Mouse (Mus musculus): Measurements from ENCODE around the gene Popdc2.

Popdc2 gene

DNA sequence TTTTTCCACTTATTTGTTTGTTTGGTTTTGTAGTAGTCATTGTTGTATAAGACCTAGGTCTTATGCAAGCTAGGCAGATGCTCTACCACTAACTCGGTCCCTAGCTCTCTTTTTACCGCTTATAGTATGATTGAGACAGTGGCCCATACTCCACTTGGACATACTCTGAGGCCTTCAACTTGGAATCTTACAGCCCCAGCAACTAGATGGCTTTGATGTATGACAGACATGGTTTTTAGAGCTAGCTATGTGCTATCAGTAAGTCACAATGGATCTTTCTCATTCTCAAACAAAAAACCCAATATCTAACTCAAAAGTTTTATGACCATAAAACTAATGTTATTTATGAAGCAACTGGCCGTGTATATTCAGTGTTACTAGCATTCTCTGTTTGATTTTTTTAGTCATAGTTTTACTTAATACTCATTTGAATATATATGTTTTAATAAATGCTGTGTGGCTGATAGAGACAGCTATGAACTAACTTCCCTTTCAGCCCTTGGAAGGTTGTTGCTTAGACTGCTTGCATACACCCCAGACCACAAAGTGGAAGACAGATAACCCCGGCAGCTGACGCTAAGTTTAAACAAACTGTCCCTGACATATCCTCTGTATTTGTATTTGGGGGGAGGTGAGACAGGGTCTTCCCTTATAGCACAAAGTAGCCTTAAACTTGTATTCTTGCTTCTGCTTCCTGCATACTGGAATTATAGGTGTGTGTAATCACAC is 7.7 kb upstream of the Popdc2 start:
- no peak for ATAC-seq (ENCODE audit: low TSS enrichment)

- no peak for ATAC-seq (ENCODE audit: low TSS enrichment)
Observed at GRCm38 (mm10) chr16:38358256-38358812, 3.7 kb upstream of the Popdc2 start.

- ATAC-seq (ENCODE audit: low TSS enrichment) = no peak
Observed at GRCm38 (mm10) chr16:38359241-38359640, 2.8 kb upstream of the Popdc2 start.

DNA sequence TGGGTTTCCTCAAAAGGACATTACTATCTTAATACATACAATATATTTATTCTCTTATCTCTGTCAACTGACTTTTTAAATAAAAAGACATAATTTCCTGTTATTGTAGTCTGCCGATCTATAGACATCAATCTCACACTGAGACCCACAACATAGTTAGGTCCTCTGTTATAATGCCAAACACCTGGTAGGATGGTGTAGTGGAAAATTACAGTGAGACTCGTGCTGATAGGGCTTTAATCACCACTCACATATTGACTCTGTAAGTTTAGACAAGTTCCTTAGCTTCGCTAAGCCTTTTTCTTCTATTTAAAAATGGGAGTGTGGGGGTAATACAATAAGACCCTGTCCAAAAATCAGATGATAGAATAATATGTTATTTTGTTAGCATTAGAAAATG is 2.2 kb upstream of the Popdc2 start:
- ATAC-seq (ENCODE audit: low TSS enrichment) = no peak

DNA sequence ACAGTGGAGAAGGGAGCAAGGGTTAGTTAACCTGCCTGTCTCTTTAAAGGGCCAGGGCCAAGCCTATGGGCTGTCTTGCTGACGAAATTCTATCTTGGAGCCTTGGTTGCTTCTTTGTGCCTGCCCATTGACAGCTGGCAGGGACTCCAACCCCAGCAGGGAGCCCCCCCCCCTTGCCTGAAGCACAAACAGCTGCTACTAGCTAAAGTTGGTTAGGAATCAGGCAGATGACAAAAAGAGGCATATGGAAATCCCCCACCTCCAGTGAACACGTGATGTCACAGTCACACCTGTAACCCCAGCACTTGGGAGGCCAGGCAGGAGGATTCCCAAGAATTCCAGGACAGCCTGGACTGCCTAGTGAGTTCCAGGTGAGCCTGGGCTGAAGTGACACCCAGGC is 1.7 kb upstream of the Popdc2 start:
- no peak for ATAC-seq (ENCODE audit: low TSS enrichment)

DNA sequence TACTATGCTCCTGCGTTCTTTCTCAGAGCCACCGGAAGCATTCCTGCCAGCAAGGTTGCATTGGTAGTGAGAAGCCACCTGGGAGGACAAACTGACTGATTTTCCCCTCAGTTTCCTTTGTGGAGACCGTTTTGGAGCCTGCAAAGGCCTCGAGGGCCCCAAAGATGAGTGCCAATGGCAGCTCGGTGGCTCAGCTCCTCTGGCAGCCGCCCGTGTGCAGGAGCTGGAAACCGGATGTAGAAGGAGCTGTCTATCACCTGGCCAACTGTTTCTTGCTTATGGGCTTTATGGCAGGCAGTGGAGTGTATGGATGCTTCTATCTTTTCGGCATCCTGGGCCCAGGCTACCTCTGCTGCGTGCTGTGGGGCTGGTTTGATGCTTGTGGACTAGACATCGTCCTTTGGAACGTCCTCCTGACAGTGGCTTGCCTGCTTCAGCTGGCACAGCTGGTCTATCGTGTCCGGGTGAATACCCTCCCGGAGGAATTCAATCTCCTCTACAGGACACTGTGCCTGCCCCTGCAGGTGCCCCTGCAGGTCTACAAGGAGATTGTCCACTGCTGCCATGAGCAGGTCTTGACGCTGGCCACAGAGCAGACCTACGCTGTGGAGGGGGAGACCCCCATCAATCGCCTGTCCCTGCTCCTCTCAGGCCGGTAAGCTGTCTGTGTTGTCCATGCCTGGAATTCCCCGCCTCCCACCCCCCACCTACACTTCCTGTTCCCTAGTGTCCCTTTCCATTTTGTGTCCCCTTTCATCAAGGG is 665 bp downstream of the Popdc2 start:
- no peak for ATAC-seq (ENCODE audit: low TSS enrichment)

GRCm38 (mm10) chr16:38363256-38363595 is 1.2 kb downstream of the Popdc2 start:
- ATAC-seq (ENCODE audit: low TSS enrichment) = no peak

DNA sequence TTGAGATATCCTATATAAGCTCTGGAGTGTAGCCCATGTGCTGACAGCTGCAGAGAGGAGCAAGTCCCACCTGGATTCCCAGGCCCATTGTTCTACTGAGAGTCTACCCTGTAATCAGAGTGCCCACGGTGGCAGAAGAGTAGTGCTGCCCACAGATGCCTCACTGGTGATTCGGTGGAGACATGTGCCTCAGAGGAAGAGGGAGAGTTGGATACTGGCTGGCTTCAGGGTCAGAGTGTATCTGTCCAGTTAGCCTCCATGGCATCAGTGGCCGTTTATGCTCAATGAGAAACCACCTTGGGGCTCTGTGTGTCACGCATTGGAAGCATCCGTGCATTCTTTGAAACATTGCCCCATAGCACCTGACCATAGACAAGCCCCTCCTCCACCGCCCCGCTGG is 1.6 kb downstream of the Popdc2 start:
- ATAC-seq (ENCODE audit: low TSS enrichment) = no peak

- peak; percentile 51 for ATAC-seq (ENCODE audit: low TSS enrichment)
Observed at GRCm38 (mm10) chr16:38365390-38365789, 3.4 kb downstream of the Popdc2 start.

GRCm38 (mm10) chr16:38366231-38366630 is 4.2 kb downstream of the Popdc2 start:
- ATAC-seq (ENCODE audit: low TSS enrichment) = peak; percentile 58

DNA sequence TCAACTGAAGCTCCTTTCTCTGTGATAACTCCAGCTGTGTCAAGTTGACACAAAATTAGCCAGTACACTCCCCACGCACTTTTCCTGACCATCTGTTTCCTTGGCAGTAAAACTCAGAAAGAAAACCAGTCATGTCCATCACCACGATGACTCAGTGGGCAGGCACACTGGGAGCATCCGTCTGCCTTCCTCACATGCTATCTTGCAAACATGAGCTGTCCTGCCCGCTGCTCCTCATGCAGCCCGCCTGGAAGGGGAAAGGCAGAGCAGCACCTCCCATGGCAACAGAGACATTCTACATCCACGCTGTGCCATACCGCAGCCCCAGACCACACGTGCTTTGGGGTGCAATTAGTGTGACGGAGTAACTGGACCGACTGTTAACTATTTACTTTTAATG is 6.3 kb downstream of the Popdc2 start:
- ATAC-seq (ENCODE audit: low TSS enrichment) = peak; percentile 97

- ATAC-seq (ENCODE audit: low TSS enrichment) = no peak
Observed at GRCm38 (mm10) chr16:38369000-38369399, 7.0 kb downstream of the Popdc2 start.

- ATAC-seq (ENCODE audit: low TSS enrichment) = no peak
Observed at GRCm38 (mm10) chr16:38369431-38369830, 7.4 kb downstream of the Popdc2 start.

DNA sequence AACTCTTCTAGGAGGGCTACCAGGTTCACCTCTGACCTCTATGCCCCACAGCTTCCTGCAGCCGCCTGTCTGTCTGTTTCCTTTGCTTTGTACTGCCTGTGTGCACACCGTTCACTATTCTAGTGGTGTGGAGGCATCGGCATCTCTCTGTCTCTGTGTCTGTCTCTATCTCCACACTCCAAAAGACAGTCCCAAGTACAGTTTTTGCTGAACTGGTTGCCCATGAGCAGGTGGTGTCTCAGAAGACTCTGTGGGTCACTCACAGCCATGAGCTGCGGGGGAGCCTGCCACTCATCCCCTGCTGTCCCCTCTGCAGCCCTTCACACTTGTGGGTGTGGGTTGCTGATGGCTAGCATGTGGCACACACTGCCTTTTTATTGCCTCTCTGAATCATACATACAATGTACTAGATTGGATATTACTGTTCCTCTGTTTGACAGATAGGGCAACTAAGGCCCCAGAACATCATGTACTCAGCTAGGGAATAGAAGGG is 8.0 kb downstream of the Popdc2 start:
- no peak for ATAC-seq (ENCODE audit: low TSS enrichment)

DNA sequence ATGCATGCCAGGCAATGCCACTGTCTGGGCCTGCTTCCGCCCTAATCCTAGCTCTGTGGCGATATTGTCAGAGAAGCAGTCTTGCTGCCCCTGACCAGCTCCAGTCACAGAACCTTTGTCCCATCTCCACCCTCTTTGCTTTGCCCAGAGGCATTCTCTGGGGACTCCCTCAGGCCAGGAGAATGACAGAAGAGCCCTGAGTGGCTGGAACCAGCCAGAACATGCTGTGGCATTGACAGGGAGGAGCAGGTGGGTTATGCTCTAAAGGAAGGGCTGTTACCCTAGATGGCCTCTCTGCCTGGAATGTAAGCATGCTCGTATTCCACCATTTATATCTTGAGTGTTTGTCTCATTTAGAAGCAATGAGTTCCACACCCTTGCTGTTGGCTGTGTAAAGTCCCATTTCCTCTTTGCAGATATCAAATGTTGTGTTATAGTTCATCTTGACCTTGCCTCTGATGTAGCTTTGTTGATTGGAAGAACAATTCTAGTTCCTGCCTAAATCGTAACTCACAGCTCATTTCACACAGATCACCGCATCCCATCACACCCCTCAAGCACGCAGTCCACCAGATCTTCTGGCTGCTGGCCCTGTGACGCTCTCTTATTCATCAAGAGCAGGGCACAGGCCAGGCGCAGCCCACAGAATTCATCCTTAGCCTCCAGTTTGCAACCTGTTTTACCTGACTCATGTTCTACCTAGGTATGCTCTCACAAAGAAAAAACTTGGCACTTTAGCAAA is 8.8 kb downstream of the Popdc2 start:
- no peak for ATAC-seq (ENCODE audit: low TSS enrichment)

DNA sequence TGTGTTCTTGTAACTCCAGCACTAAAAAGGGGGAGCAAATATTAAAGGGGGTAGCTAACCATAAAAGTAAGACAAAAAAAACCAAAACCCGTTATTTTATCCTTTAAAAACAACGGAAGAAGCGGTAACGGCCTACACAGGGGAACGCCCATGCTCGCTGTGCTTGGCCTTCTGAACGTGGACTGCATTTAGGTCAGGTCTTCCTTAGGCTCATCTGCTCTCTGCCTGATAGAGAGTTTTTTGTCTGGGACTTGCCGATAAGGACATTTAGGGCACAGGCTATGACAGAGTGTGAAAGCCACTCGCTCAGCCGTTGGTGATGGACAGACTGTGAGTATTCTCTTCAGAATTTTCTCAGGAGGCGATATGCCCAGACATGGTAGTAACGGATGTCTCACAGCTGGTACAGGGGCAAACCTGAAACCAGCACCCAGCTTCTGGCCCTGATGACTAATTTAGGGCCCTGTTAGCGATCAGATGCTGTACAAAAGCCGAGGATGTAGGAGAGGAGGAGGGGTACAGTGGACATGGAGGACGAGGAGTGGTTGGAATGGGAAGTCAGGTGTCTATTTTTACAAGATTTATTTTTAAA is 9.8 kb downstream of the Popdc2 start:
- ATAC-seq (ENCODE audit: low TSS enrichment) = no peak

DNA sequence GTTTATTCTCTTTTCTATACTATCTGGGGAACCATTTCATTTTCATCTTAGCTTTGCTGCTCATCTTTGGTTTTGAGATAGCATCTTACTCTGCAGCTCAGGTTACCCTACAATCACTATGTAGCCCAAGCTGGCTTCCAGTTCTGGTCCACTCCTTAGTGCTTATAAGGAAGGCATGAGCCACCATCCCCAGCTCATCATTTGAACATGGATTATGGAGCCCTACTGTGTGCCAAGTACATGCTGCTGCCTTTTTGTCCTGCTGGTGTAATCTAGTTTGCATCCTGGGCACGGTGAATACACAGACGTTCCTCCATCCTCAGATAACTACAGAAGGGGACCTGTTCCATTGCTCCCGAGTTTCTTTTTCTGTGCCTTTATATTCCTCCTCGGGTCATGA is 10.9 kb downstream of the Popdc2 start:
- no peak for ATAC-seq (ENCODE audit: low TSS enrichment)

DNA sequence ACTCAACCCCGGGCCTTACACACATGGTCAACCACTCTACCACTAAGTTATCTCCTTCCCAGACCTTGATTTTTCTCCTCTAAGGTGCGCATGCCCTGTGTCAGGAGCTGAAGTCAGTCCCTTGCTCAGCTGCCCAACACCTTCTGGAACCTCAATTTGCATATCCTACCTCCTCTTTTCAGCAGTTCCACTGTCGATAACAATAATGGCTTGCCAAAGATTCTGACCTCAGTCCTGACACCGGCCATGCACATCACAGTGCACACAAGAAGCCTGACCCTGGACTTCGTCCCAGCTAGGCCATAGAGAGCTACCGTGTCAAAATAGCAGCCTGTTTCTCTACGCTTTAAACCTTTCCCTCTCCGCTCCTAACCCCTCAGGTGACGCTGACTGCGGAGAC is 11.4 kb downstream of the Popdc2 start:
- no peak for ATAC-seq (ENCODE audit: low TSS enrichment)

DNA sequence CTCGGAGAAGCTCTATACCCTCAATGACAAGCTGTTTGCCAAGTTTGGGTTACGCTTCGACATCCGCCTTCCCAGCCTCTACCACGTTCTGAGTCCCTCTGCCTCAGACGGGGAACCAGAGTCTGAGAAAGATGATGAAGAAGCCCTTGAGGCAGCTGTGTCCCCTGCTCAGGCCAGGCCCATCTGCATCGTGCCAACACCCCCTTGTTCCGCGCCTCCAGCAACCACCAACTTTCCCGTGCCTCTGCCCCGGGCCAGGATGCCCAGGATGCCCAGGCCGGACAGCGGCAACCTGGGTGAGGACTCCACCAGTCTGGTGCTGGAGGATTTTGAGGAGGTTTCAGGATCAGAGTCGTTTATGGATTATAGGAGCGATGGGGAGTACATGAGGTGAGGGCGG is 11.9 kb downstream of the Popdc2 start:
- no peak for ATAC-seq (ENCODE audit: low TSS enrichment)

- ATAC-seq (ENCODE audit: low TSS enrichment) = no peak
Observed at GRCm38 (mm10) chr16:38374379-38375140, 12.6 kb downstream of the Popdc2 start.

DNA sequence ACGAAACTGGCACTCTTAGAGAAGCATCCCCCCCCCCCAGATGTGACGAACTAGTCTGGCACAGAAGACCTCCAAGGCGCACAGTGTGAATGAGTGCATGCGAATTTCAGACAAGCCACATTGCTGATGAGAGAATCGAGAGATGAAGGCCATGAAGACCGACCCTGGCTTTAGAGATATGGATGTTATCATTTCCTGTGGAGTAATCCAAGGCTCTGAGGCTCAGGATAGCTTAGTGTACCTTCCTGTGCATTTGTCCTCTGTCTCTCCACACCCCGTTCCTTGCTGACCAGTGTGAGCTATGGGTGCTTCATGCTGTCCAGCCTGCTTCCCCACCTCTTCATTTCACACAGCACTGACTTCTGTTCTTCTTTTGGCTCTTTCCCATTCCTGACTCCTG is 13.2 kb downstream of the Popdc2 start:
- ATAC-seq (ENCODE audit: low TSS enrichment) = no peak

All from frontal cortex, adult (tissue).